Mouse (Mus musculus): Measurements from ENCODE around the gene Lsm12.

Gene Lsm12

DNA sequence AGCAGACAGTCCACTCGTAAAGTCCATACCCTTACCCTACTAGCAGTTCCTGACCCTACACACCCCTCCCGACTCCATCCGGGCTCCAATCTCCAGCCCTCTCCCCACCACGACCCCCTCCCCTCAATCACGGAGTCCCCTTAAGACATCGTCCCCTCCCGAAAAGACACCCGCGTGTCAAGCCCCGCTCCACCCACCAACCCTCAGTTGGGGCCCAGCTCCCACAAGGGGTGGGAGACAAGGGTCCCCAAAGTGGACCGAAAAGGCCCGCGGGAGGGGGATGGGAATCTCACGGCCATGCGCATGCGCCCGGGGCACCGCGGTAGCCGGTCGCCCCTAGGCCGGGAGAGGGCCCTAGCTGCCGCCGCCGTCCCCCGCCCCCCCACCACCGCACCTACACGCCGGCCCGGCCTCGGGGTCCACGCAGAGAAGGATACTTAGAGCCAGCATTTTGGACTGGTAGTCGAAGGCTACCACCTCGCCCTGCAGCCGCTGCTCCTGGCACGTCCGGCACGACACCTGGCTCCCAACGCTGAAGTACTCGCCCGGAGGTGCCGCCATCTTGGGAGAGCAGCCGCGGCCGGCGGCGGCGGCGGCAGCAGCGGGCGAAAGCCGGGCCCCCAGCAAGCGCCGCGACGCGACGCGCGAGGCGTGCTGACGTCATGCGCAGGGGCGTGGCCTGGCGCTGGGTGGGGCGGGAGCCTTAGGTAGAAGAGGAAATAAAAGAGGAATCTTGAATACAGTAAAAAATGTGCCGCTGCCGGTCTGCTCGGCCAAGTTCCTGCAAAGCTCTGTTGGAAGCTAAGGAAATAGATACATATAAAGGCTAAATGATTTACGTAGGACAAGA is at the start of gene Lsm12:
Gene Lsm12, minus strand, starts transcription at position 651 of the 850 bp plus-strand sequence.
- DNase-seq (ENCODE audit: low spot score in 2 of 2): peak; percentile 76 to 87

DNA sequence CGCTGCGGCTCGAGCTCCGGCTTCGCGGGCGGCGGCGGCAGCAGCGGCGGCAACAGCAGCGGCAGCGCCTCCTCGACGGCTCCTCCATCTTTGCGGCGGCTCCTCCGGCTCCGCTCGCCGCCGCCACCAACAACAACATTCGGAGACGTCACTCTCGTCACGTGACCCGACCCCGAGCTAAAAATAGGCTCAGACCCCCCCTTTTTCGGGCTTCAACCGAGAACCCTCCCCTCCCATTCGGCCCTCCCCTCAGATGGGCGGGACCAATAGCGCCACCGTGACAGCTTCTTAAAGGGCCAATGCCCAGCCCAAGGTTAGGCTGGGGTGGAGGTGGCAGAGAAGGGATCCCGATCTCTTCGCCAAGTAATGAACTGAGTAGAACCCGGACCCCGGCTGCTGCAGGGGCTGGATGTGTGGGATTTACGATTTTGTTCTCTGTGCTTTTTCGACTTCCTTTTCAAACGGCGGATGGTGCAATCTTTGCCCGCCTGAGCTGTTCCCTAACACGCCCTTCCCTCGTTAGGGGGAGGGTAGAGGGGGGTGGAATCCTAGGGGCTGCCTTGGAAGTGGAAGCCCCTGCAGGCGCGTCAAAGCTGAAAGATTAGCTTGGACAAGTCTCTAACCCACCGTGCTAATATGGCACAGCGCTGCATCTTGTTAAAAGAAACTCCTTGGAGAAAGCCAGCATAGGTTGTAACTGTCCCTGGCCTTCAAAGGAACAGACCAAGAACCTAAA is 45.1 kb upstream of the Lsm12 start, which contains the start of gene Hdac5:
Gene Hdac5, minus strand, starts transcription at position 161 of the 736 bp plus-strand sequence.
- peak; percentile 93 to 94 for DNase-seq (ENCODE audit: low spot score in 2 of 2)

DNA sequence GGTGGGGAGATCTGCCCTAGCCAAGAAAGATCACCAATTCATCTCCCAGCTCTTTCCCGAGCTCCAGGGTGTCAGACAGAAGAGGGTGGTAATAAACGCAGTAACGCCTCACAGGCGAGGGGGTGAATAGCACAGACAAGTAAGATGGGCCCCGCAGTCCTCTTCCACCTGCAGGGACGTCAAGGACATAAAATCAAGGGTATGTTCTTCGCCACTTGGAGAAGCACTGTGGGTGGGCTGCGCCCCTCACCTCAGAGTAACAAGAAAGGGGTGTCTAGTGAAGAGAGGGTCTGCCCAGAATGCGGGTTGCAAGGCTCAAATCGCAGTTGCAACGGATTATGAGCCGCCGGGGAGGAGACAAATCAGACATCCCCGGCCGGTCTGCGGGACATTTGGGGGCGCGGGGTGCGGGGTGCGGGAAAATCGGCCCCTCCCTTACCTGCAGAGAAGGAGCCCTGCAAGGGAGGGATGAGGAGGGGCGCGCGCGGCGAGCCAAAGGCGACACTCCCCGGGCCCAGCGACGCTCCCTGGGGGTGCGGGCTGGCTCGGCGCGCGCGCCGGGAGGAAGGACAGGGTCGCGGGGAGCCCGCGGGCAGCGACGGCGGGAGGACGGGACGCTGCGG is 44.3 kb upstream of the Lsm12 start:
- DNase-seq (ENCODE audit: low spot score in 2 of 2): no peak

- no peak for DNase-seq (ENCODE audit: low spot score in 2 of 2)
These were observed 43.7 kb upstream of the Lsm12 start for GRCm38 (mm10) chr11:102228646-102229268.

DNA sequence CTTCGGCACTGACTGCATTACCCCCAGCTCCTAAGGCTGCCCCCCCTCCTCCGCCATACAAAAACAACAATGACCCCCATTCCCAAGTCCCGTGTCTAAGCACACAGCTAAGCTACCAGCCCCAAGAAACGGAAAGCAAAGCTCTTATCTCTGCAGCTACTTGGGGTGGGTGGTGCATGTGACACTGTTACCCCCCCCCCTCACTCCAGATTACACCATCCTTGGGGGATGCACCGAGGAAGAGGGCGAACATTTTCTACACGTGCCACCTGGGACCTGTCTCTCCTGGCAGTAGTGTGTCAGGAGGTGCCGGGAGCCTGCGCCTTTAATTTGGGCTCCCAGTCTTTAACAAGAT is 43.1 kb upstream of the Lsm12 start:
- no peak for DNase-seq (ENCODE audit: low spot score in 2 of 2)

DNA sequence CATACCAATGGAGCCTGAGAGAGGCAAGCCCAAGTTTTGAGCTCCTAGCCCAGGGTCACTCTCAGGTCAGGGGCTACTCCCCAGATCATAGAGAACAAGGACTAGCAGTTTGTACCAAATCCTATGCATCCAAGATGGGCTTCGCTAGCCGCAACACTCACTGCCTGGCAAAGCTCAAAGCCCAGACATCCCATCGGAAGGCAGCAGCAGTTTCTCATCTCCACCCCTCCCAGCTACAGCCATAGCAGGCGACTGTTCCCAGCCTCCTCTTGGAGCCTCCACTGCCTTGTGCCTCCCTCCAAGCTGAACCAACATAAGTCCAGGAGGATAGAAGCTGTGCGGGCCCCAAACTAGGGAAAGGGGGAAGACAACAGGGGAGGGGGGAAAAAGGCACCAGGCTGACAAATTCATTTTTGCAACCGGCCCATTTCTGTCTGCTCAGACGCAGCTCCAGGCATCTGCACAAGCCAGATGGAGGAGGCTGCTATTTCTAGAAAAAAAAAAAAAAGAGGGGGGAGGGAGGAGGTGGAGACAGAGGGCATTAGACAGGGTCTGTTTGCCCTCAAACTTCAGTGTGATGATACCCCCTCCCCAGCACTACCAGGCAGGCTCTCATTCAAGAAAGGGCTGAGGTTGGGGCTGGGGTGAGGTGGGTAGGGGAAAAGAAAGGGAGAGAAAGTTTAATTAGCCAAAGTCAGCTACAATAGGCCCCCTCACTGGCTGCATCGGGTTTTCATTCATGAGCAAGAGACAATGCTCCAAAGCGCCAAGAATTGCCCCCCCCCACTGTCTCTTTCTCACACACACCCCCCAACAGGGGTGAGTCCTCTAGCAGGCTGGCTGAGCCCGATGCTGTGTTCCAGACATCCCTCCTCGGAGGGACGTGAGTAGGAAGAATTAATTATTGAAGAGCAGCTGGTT is 42.4 kb upstream of the Lsm12 start:
- DNase-seq (ENCODE audit: low spot score in 2 of 2): no peak

DNA sequence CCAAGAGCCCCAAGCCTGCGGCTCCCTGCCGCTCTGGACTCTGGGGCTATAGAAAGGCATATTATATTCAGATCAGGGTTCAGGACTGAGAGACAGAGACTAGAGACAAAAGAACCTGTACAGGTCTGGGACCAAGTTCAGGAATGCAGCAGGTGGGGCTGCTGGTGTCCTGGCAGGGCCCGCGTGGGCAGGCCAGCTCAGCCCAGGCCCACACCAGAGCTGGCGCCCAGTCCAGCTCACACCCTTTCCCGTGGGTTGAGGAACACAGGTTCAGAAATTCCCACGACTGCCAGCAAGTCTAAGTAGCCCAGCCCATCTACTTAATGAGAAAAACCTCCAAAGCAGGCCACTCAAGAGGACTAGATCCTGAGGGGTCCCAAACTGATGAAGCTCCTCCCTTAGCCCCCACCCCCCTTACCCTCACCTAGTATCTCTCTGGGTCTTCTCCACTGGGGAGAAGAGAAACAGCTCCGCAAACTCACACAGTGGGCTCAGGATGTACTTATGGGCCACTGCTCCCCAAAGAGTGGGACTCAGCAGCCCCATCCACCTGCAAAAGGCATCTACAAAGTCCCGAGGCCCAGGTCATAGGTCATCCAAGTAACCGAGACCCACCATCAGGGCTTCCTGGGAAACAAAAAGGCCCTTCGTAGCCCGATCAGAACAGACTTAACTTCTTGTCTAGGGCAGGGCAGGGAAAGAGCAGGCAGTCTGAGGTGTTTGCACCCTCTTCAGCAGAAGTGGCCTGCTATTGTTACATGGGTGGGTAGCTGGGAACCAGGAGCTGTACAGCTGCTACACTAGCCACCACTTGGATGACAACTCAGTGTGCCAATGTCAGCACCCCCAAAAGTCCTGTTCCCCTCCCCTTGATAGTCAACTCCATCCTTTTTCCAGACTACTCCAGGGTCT is 41.2 kb upstream of the Lsm12 start:
- no peak for DNase-seq (ENCODE audit: low spot score in 2 of 2)

- no peak for DNase-seq (ENCODE audit: low spot score in 2 of 2)
These were observed 40.1 kb upstream of the Lsm12 start for GRCm38 (mm10) chr11:102225221-102225620.

DNA sequence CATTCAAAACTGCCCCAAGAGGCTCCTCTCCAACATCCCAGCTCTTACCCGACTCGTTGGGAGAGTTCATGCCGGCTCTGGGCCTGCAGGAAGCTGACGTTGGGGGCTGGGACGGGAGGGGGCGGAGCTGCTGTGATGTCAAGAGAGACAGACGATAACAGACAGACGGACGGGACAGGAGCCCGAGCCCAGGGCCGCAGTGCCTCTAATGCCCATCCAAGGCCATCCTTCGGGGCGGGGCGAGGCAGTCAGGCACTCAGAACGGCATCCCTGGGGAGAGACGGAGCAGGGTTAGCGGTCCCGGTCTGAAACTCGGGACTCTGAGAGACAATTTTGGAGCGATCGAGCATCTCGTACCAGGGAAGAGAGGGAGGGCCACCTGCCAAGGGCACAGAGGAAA is 39.6 kb upstream of the Lsm12 start:
- DNase-seq (ENCODE audit: low spot score in 2 of 2): no peak

GRCm38 (mm10) chr11:102223166-102223565 is 38.1 kb upstream of the Lsm12 start:
- DNase-seq (ENCODE audit: low spot score in 2 of 2): no peak

GRCm38 (mm10) chr11:102221954-102222351 is 36.9 kb upstream of the Lsm12 start:
- DNase-seq (ENCODE audit: low spot score in 2 of 2): no peak

DNA sequence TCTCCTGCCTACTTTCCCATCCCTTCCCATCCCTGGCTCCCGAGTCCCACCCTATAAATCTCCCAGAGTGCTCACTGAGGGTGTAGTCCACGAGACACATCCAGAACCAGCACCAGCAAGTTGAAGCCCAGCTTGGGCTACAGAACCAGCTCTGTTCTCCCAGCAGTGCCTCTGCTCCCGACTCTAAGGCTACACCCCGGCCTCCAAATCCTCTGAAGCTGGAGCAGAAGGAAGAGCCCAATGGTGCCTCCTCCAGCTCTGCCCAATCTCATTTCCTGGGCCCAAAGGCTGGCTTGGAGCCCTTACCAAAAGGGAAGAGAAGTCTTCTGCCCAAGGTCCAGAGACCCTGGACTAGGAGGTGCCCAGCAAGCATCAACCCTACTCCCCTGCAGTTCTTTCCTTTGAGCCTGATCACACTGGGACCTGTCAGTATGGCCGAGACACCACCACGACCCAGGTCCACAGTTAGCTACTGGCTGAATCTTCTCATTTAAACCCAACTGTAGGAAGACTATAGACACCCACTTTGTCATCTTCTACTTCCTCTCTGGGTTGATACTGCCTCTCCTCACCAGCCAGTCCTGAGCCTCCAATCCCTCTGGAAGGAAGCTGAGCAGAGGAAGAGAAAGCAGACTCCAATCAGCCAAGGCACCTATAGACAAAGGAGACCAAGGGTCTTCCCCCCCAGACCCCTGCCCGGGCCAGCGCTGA is 36.3 kb upstream of the Lsm12 start:
- no peak for DNase-seq (ENCODE audit: low spot score in 2 of 2)

- DNase-seq (ENCODE audit: low spot score in 2 of 2): no peak
These were observed 35.4 kb upstream of the Lsm12 start for GRCm38 (mm10) chr11:102220451-102220850.

DNA sequence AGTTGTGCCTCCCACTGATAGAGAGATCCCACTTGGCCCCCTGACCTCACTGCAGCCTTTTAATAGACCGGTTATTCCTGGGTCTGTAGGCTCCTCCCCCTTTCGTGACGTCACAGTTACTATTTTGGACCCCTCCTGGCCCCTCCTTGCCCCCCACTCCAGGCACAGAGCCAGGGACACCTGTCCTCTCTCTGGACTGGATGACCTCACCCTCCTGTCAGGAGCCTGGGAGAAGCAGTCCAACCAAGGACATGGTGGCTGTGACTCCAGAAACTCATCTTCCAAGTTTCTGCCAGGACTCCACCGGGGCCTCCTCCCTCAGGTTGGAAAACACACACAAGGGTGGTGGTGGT is 34.9 kb upstream of the Lsm12 start:
- no peak for DNase-seq (ENCODE audit: low spot score in 2 of 2)

DNA sequence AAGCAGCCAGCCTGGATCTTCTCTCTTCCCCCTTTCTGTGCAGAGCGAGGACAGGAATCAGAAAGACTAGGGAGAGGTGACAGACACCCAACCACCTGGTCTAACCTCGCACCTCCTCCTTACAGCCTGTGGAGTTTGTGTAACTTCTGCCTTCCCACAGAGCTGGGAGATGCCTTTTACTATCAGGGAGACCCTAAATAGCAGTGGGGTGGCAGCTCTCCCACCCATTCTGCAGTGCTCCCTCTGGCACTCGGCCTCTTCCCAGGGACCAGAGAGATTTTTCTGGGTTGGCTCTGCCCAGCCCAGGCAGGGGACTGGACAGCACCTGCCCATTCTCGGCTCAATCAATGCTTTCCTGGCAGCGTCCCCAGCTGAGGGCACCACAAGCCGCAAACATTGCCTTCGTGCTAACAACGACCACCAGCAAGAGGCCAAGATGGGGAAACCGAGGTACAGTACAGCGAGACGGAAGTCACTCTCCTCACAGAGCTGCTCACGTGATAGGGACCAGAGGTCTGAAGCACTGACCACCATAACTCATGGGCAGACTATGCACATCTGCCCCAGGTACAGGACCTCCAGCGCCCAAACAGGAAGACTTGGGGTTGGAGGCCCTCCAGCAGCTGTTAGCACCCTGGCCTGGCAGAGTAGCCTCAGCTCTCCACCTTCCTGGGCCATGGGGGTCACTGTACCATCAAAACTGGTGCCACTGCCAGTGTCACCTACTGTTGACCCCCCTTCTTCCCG is 34.3 kb upstream of the Lsm12 start:
- no peak for DNase-seq (ENCODE audit: low spot score in 2 of 2)

GRCm38 (mm10) chr11:102218783-102219182 is 33.7 kb upstream of the Lsm12 start:
- DNase-seq (ENCODE audit: low spot score in 2 of 2): peak; percentile 89 to 92

DNA sequence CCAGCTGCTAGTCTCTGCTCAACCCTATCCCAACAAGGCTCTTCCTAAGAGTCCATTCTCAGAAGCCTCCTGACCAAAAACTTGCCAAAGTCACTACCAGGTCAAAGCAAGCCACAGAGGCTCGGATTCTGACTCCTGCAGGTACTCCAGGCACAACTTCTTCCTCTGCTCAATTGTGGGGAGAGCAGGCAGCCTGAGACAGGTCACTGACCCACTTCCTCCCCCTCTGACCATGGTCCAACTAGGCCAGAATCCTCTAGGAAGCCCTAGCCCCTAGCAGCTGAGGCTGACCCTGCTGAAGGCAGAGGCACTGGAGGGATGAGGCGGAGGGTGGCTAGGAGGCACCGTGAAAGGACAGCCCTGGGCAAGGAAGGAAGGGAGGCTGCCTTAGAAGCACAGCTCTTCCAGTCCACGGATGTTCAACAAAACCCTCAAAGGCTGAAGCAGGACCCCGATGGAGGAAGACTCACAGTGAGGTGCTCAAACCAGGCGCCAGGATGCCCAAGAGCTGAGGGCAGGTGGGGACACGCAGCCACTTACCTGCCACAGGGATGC is 32.9 kb upstream of the Lsm12 start:
- DNase-seq (ENCODE audit: low spot score in 2 of 2): no peak

- no peak for DNase-seq (ENCODE audit: low spot score in 2 of 2)
These were observed 32.3 kb upstream of the Lsm12 start for GRCm38 (mm10) chr11:102217396-102217795.

All from frontal cortex, postnatal 25 days (tissue).